ENCODE assay signal across 22 mouse cellular contexts in the genomic region with DNA sequence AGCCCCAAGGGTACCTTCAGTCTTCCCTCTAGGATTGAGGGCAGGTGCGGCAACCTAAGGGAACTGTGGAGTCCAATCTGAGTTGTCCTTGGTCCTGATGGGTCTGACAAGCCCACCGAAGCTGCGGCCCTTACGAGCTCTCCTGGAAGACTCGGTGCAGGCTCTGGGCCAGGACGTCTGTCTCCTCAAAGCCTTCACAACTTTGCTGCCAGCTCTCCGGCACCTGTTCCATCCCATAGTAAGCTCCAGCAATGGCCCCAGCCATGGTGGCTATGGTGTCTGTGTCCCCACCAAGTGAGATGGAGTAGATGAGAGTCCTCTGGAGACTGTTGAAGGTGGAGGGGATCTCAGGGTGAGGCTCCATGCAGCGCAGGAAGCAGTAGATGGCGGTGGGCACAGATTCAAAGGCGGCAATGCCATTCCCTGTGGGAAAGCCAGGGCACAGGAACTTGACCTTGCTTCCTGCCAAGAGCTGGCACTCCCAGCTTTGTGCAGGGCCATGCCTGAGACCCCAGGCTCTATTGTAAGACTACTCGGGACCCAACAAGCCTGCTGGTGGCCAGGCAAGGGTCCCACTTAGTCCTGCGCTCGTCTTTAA. TPM values are rescaled to one million over a fixed set of nuclear protein-coding genes. Genes with fewer than 3 reads are reported as not detected.
DNase-seq lines count a peak whose midpoint lies in the region; ATAC-seq lines count a peak whose summit lies in the region.
"Had no signal": no experiment of that assay in that cellular context is flagged by ENCODE, and none has a peak within 500 bp of the region (broad histone marks: within the 10 kb centered on the region; RNA-seq: fewer than 3 reads in every experiment).

No protein-coding gene starts in this region.

- H3K36me3 ChIP-seq in hindbrain, embryonic 13.5 days, result peaks cover 53% of the 10 kb centered on the region
- H3K36me3 ChIP-seq in hindbrain, embryonic 10.5 days, result peaks cover 59% of the 10 kb centered on the region

- peaks cover 19% of the 10 kb centered on the region for H3K4me1 ChIP-seq in hindbrain, embryonic 13.5 days (replicated peaks)
- peaks cover 33% of the 10 kb centered on the region for H3K4me1 ChIP-seq in hindbrain, embryonic 10.5 days (replicated peaks)

- peak overlapping the region; percentile 5; the same call in 1 of the 2 replicates for H3K9ac ChIP-seq in hindbrain, embryonic 13.5 days
- H3K9ac ChIP-seq: forebrain, embryonic 13.5 days; intestine, embryonic 15.5 days; limb, embryonic 13.5 days; liver, embryonic 13.5 days; midbrain, embryonic 12.5 days; neural tube, embryonic 12.5 days had no signal

- H3K27me3 ChIP-seq in hindbrain, embryonic 13.5 days, result no peaks in the 10 kb centered on the region
- H3K27me3 ChIP-seq in hindbrain, embryonic 10.5 days (ENCODE audit: insufficient read depth, poor library complexity, severe bottlenecking), result no peaks in the 10 kb centered on the region
- H3K27me3 ChIP-seq: forebrain, embryonic 13.5 days; intestine, embryonic 15.5 days; limb, embryonic 13.5 days; liver, embryonic 13.5 days; midbrain, embryonic 12.5 days; neural tube, embryonic 12.5 days had no signal

- no peaks in the 10 kb centered on the region for H3K9me3 ChIP-seq in hindbrain, embryonic 13.5 days
- no peaks in the 10 kb centered on the region for H3K9me3 ChIP-seq in hindbrain, embryonic 10.5 days
- H3K9me3 ChIP-seq: forebrain, embryonic 13.5 days; G1E; intestine, embryonic 15.5 days; limb, embryonic 13.5 days; liver, embryonic 13.5 days; megakaryocyte, embryonic 14.5 days; midbrain, embryonic 12.5 days; neural tube, embryonic 12.5 days had no signal

- no peak overlapping the region for H3K4me3 ChIP-seq in hindbrain, embryonic 13.5 days
- no peak overlapping the region for H3K4me3 ChIP-seq in hindbrain, embryonic 10.5 days
- H3K4me3 ChIP-seq: forebrain, embryonic 13.5 days; intestine, embryonic 15.5 days; limb, embryonic 13.5 days; liver, embryonic 13.5 days; megakaryocyte, embryonic 14.5 days; midbrain, embryonic 12.5 days; myocyte; neural tube, embryonic 12.5 days had no signal

- no peak overlapping the region for H3K4me2 ChIP-seq in hindbrain, embryonic 13.5 days
- H3K4me2 ChIP-seq: forebrain, embryonic 13.5 days; intestine, embryonic 15.5 days; limb, embryonic 13.5 days; liver, embryonic 13.5 days; midbrain, embryonic 12.5 days; neural tube, embryonic 12.5 days had no signal

- 92% methylated on average over 13 of the region's 13 CpGs for WGBS in hindbrain, embryonic 13.5 days
- WGBS in hindbrain, embryonic 10.5 days, result 93% methylated on average over 13 of the region's 13 CpGs

- no peak for ATAC-seq in hindbrain, embryonic 13.5 days (ENCODE audit: low FRiP score)
- ATAC-seq: forebrain, embryonic 13.5 days; hindbrain, postnatal 0 days; lung, postnatal 0 days had no signal

- peak; percentile 58 for DNase-seq in adrenal gland, postnatal 14 days
- DNase-seq in adrenal gland, adult 18-20 months (ENCODE audit: low spot score in 2 of 2), result no peak
- peak; percentile 52 to 59 for DNase-seq in cerebellum, postnatal 14 days
- no peak for DNase-seq in cerebellum, adult 8-10 months
- no peak for DNase-seq in hindbrain, embryonic 10.5 days (ENCODE audit: low spot score)
- peak; percentile 22 for DNase-seq in ZHBTc4 (ENCODE audit: low read depth, low spot score)
- DNase-seq: gastrocnemius, postnatal 14 days; liver, embryonic 13.5 days; right cerebral cortex, postnatal 4 days; thymus, adult 2 months; thymus, postnatal 36 days had no signal

- no peak overlapping the region for H3K27ac ChIP-seq in hindbrain, embryonic 13.5 days
- no peak overlapping the region for H3K27ac ChIP-seq in hindbrain, embryonic 10.5 days
- H3K27ac ChIP-seq: forebrain, embryonic 13.5 days; hindbrain, postnatal 0 days; intestine, embryonic 15.5 days; limb, embryonic 13.5 days; liver, embryonic 13.5 days; midbrain, embryonic 12.5 days; neural tube, embryonic 12.5 days had no signal

RNA-seq across cellular contexts. Expression of gene Adprhl2, which starts 5.0 kb away (rescaled TPM):
- total RNA-seq in adrenal gland, postnatal 14 days (2021), result 27.3 and 34.9 TPM in 2 replicates
- 10 to 100 TPM; 31.0 to 31.2 TPM for total RNA-seq in adrenal gland, adult 18-20 months (2021)
- 78.2 and 81.6 TPM in 2 replicates for polyA plus RNA-seq in hindbrain, embryonic 13.5 days (2015; fragmentation: Nextera tagmentation; extraction: Ambion mirVana)
- polyA plus RNA-seq in hindbrain, embryonic 10.5 days (2016; fragmentation: Nextera tagmentation; extraction: Ambion mirVana), result 88.2 and 89.5 TPM in 2 replicates

RNA-seq across cellular contexts. Expression of gene Tekt2, which starts 8.9 kb away (rescaled TPM):
- total RNA-seq in adrenal gland, postnatal 14 days (2021), result 2.4 and 3.3 TPM in 2 replicates
- total RNA-seq in adrenal gland, adult 18-20 months (2021), result 1 to 10 TPM; 2.8 to 4.5 TPM
- polyA plus RNA-seq in hindbrain, embryonic 13.5 days (2015; fragmentation: Nextera tagmentation; extraction: Ambion mirVana), result 7.0 and 8.5 TPM in 2 replicates
- polyA plus RNA-seq in hindbrain, embryonic 10.5 days (2016; fragmentation: Nextera tagmentation; extraction: Ambion mirVana), result 2.3 and 2.7 TPM in 2 replicates
- polyA plus RNA-seq: G1E had no signal

RNA-seq across cellular contexts. Expression of gene Col8a2, which starts 29.9 kb away (rescaled TPM):
- total RNA-seq in adrenal gland, postnatal 14 days (2021), result 2.9 and 3.1 TPM in 2 replicates
- total RNA-seq in adrenal gland, adult 18-20 months (2021), result 1 to 10 TPM; 2.6 to 2.8 TPM
- polyA plus RNA-seq in hindbrain, embryonic 13.5 days (2015; fragmentation: Nextera tagmentation; extraction: Ambion mirVana), result 7.6 and 10.1 TPM in 2 replicates
- 6.1 and 18.5 TPM in 2 replicates for polyA plus RNA-seq in hindbrain, embryonic 10.5 days (2016; fragmentation: Nextera tagmentation; extraction: Ambion mirVana)
- polyA plus RNA-seq: G1E had no signal

RNA-seq across cellular contexts. Expression of gene Trappc3, which starts 54.4 kb away (rescaled TPM):
- 70.8 and 75.6 TPM in 2 replicates for total RNA-seq in adrenal gland, postnatal 14 days (2021)
- total RNA-seq in adrenal gland, adult 18-20 months (2021), result 10 to 100 TPM; 89.7 to 92.1 TPM
- polyA plus RNA-seq in hindbrain, embryonic 13.5 days (2015; fragmentation: Nextera tagmentation; extraction: Ambion mirVana), result 160 and 168 TPM in 2 replicates
- 95.4 and 101 TPM in 2 replicates for polyA plus RNA-seq in hindbrain, embryonic 10.5 days (2016; fragmentation: Nextera tagmentation; extraction: Ambion mirVana)

Comparison
In these comparisons a context has a peak if more than half of its experiments do, and no peak if none do; other contexts are left out.
1. DNase-seq: peak in adrenal gland, postnatal 14 days (single experiment), cerebellum, postnatal 14 days (2 of 2) and ZHBTc4 (single experiment); none in adrenal gland, adult 18-20 months (0 of 2), cerebellum, adult 8-10 months (single experiment) and hindbrain, embryonic 10.5 days (single experiment).